Mouse (Mus musculus): ENCODE results near the gene Lypd3. TPM values are rescaled to one million over a fixed set of nuclear protein-coding genes. Genes with fewer than 3 reads are reported as not detected.

Lypd3 gene
- total and polyA plus RNA-seq, 3 experiments: not detected

DNA sequence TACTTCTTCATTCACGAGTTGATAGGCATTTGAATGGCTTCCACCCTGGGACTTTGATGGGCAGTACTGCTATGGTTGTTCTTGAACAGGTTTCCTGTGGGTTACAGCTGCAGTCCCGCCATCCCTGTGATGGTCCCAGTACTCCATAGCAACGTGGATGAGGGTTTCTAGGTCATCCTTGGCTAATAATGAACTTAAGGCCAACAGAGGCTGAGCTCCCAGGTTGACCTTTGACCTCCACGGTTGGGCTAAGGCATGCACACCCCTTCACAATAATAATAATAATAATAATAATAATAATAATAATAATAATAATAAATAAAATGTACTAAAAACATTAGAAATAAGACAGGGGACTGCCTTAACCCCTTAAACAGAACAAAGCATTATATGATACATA is 38.2 kb upstream of the Lypd3 start:
- Histone ChIP-seq H3K36me3 (ENCODE audit: control insufficient read depth in 1 of 2, insufficient read depth in 2 of 2, low read length in 2 of 2) (peaks cover 0 to 3% of the 10 kb centered on the region in 2 experiments; a peak in 2 of 4 replicates), H3K27ac (ENCODE audit: control insufficient read depth, low read depth, low read length) (no peak overlapping the region), H3K27me3 (ENCODE audit: control insufficient read depth in 1 of 2, insufficient read depth in 2 of 2, low read length in 2 of 2) (no peaks in the 10 kb centered on the region), H3K4me3 (ENCODE audit: control insufficient read depth in 1 of 2, insufficient read depth in 1 of 2, low read depth in 2 of 2, low read length in 2 of 2) (no peak overlapping the region), H3K9ac (ENCODE audit: control insufficient read depth, low read depth, low read length, poor library complexity, severe bottlenecking) (no peak overlapping the region), H3K4me1 (ENCODE audit: control insufficient read depth in 1 of 2, insufficient read depth in 2 of 2, low read length in 2 of 2) (peaks cover 0 to 3% of the 10 kb centered on the region in 2 experiments; a peak in 1 of 4 replicates), H3K9me3 (replicated peaks; ENCODE audit: insufficient read depth, low read length) (no peaks in the 10 kb centered on the region), H3K79me2 (ENCODE audit: control insufficient read depth, insufficient read depth, low read length, poor library complexity) (peaks cover 5% of the 10 kb centered on the region)
- no peak for DNase-seq (ENCODE audit: low read depth, low spot score)
- TF ChIP-seq TBP (IDR thresholded peaks at IDR 0.05; ENCODE audit: low read depth, low read length) (no peak), ZMIZ1 (IDR thresholded peaks at IDR 0.05; ENCODE audit: low read depth, low read length) (no peak), MYC (IDR thresholded peaks at IDR 0.05; ENCODE audit: low read depth, low read length) (no peak), ELF1 (IDR thresholded peaks at IDR 0.05; ENCODE audit: low read depth, low read length) (no peak), HCFC1 (IDR thresholded peaks at IDR 0.05; ENCODE audit: low read depth, low read length) (no peak), E2F4 (IDR thresholded peaks at IDR 0.05; ENCODE audit: borderline replicate concordance, low read depth, low read length) (no peak)

DNA sequence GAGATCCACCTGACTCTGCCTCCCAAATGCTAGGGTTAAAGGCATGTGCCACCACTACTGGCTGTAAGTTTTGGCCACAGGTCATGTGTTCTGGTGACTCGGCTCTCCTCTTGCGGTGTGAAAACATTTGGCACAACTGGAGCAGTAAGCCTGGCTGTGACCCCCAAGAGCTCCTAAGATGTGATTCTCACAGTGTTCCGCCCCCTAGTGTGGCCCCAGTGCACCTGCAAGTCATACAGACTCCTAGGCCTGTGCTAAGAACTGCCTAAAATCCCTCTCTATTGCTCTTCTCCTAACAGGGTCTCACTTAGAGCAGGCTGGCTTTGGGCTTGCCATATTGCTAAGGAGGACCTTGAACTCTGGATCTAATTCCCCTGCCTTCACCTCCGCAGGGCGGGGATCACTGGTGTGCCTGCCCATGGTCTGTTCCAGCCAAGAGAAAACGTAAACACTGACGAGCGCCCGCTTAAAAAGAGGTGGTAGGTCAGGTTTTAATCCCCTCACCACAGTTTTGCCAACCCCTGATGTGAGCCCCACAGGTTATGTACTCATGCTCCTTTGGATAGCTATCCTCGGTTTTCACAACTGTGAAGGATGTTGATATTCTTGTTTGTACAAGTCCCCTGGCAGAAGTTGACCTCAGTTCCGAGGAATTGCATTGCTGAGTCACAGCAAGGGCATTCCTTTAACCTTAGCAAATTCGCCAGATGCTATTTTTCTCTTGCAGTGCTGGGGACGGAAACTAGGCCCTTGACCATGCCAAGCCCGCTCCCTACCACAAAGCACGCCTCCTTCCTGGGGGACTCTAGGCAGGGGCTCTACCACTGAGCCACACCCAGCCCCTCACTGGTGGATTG is 36.9 kb upstream of the Lypd3 start:
- TF ChIP-seq ZC3H11A (IDR thresholded peaks at IDR 0.05; ENCODE audit: low read depth, low read length) (no peak), MAFK (IDR thresholded peaks at IDR 0.05; ENCODE audit: borderline replicate concordance, low read depth, low read length) (no peak), SMC3 (IDR thresholded peaks at IDR 0.05; ENCODE audit: low read depth, low read length) (peak; percentile 40), RAD21 (IDR thresholded peaks at IDR 0.05; ENCODE audit: low read depth, low read length) (0 out of 2 replicates have a peak, but pooled peaks have one; percentile 1), CTCF (IDR thresholded peaks at IDR 0.05 in 2 of 3, conservative IDR thresholded peaks at IDR 0.05 in 1 of 3; ENCODE audit: control insufficient read depth in 1 of 3, insufficient read depth in 1 of 3, low read depth in 2 of 3, low read length in 3 of 3, poor library complexity in 1 of 3, severe bottlenecking in 1 of 3) (peak; percentile 44 to 64 (median 60)), SIN3A (IDR thresholded peaks at IDR 0.05; ENCODE audit: low read length) (no peak)
- Histone ChIP-seq H3K9me3 (replicated peaks; ENCODE audit: insufficient read depth, low read length) (no peaks in the 10 kb centered on the region), H3K27ac (ENCODE audit: control insufficient read depth, low read depth, low read length) (no peak overlapping the region), H3K36me3 (ENCODE audit: control insufficient read depth in 1 of 2, insufficient read depth in 2 of 2, low read length in 2 of 2) (no peaks in the 10 kb centered on the region), H3K4me3 (ENCODE audit: control insufficient read depth in 1 of 2, insufficient read depth in 1 of 2, low read depth in 2 of 2, low read length in 2 of 2) (no peak overlapping the region), H3K79me2 (ENCODE audit: control insufficient read depth, insufficient read depth, low read length, poor library complexity) (no peaks in the 10 kb centered on the region), H3K4me1 (ENCODE audit: control insufficient read depth in 1 of 2, insufficient read depth in 2 of 2, low read length in 2 of 2) (no peaks in the 10 kb centered on the region), H3K27me3 (ENCODE audit: control insufficient read depth in 1 of 2, insufficient read depth in 2 of 2, low read length in 2 of 2) (no peaks in the 10 kb centered on the region), H3K9ac (ENCODE audit: control insufficient read depth, low read depth, low read length, poor library complexity, severe bottlenecking) (no peak overlapping the region)
- peak; percentile 55 for DNase-seq (ENCODE audit: low read depth, low spot score)

DNA sequence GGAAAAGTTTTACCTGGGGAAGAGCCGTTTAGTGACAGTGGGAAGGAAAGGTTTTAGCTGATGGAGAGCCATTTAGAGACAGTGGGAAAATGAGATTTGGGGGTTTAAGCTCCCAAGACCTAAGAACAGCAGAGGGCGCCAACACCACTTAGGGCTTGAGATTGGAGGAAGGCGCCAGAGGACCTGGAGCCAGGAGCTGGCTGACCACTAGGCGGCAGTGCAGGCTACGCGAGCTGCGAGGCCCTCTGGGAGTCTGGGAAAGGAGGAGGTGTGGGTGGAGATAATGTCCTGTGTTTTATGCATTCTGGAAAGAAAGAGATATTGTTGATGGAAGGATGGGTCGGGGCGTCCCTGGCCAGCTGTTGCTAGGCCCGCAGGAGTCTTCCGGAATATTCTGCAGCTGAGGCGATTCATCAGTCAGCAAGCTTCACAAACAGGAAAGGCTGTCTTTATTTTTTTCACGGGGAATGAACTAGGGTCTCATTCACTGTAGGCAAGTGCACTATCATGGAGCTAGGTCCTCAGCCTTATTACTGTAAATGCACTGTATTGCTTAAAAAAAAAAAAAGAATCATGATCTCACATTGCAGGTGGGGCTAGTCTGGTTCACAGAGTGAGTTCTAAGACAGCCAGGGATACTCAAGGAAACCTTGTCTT is 35.3 kb upstream of the Lypd3 start:
- Histone ChIP-seq H3K79me2 (ENCODE audit: control insufficient read depth, insufficient read depth, low read length, poor library complexity) (no peaks in the 10 kb centered on the region), H3K4me3 (ENCODE audit: control insufficient read depth in 1 of 2, insufficient read depth in 1 of 2, low read depth in 2 of 2, low read length in 2 of 2) (no peak overlapping the region), H3K27me3 (ENCODE audit: control insufficient read depth in 1 of 2, insufficient read depth in 2 of 2, low read length in 2 of 2) (no peaks in the 10 kb centered on the region), H3K9ac (ENCODE audit: control insufficient read depth, low read depth, low read length, poor library complexity, severe bottlenecking) (no peak overlapping the region), H3K27ac (ENCODE audit: control insufficient read depth, low read depth, low read length) (no peak overlapping the region), H3K36me3 (ENCODE audit: control insufficient read depth in 1 of 2, insufficient read depth in 2 of 2, low read length in 2 of 2) (no peaks in the 10 kb centered on the region), H3K4me1 (ENCODE audit: control insufficient read depth in 1 of 2, insufficient read depth in 2 of 2, low read length in 2 of 2) (no peaks in the 10 kb centered on the region), H3K9me3 (replicated peaks; ENCODE audit: insufficient read depth, low read length) (no peaks in the 10 kb centered on the region)
- peak; percentile 95 for DNase-seq (ENCODE audit: low read depth, low spot score)
- no peak for TF ChIP-seq POLR2AphosphoS2 (IDR thresholded peaks at IDR 0.05; ENCODE audit: low read length)
- no peak for TF ChIP-seq USF1 (IDR thresholded peaks at IDR 0.05; ENCODE audit: low read depth, low read length)
- 0 out of 2 replicates have a peak, but pooled peaks have one; percentile 40 for TF ChIP-seq SIN3A (IDR thresholded peaks at IDR 0.05; ENCODE audit: low read length)
- no peak for TF ChIP-seq NRF1 (IDR thresholded peaks at IDR 0.05; ENCODE audit: insufficient read depth, low read depth, low read length, poor library complexity, severe bottlenecking)
- TF ChIP-seq EP300 (IDR thresholded peaks at IDR 0.05; ENCODE audit: low read depth in 1 of 2, low read length in 2 of 2): no peak
- TF ChIP-seq CTCF (IDR thresholded peaks at IDR 0.05 in 2 of 3, conservative IDR thresholded peaks at IDR 0.05 in 1 of 3; ENCODE audit: control insufficient read depth in 1 of 3, insufficient read depth in 1 of 3, low read depth in 2 of 3, low read length in 3 of 3, poor library complexity in 1 of 3, severe bottlenecking in 1 of 3): peak in 2 of 3 experiments; percentile 99 to 100; a peak in 5 of 6 replicates
- TF ChIP-seq TBP (IDR thresholded peaks at IDR 0.05; ENCODE audit: low read depth, low read length): no peak
- TF ChIP-seq MXI1 (IDR thresholded peaks at IDR 0.05; ENCODE audit: low read depth, low read length): no peak
- TF ChIP-seq ZC3H11A (IDR thresholded peaks at IDR 0.05; ENCODE audit: low read depth, low read length): peak; percentile 92
- TF ChIP-seq ZKSCAN1 (IDR thresholded peaks at IDR 0.05; ENCODE audit: low read depth, low read length): no peak
- TF ChIP-seq ZNF384 (IDR thresholded peaks at IDR 0.05; ENCODE audit: low read depth, low read length): no peak
- TF ChIP-seq CHD1 (IDR thresholded peaks at IDR 0.05; ENCODE audit: low read depth, low read length): no peak
- TF ChIP-seq HCFC1 (IDR thresholded peaks at IDR 0.05; ENCODE audit: low read depth, low read length): peak; percentile 66; the same call in 1 of the 2 replicates
- TF ChIP-seq RAD21 (IDR thresholded peaks at IDR 0.05; ENCODE audit: low read depth, low read length): peak; percentile 92
- no peak for TF ChIP-seq KAT2A (conservative IDR thresholded peaks at IDR 0.05; ENCODE audit: low read depth, low read length)
- no peak for TF ChIP-seq MYC (IDR thresholded peaks at IDR 0.05; ENCODE audit: low read depth, low read length)

All from MEL (cell line).